ENCODE assay signal across 19 mouse cellular contexts in the genomic region with DNA sequence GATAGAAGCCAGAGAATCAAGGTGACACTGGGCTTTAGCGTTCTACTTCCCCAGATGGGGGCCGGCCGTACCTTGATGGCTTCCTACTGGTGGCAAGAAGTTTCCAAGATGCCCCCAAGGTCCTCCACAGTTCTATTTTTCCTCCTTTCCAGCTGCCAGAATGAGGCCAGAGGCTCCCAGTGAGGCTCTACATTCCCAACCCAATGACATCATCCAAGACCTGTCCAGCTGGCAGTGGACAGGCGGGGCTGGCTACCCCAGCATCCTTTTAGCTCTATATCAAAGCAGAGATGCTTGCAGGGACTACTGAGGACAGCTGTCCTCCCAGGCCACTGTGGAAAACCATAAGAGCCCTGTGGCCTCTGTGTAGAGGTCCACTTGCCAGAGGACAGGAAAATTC. TPM values are rescaled to one million over a fixed set of nuclear protein-coding genes. Genes with fewer than 3 reads are reported as not detected.
DNase-seq lines count a peak whose midpoint lies in the region; ATAC-seq and TF ChIP-seq lines count a peak whose summit lies in the region.
"Had no signal": no experiment of that assay in that cellular context is flagged by ENCODE, and none has a peak within 500 bp of the region (broad histone marks: within the 10 kb centered on the region; RNA-seq: fewer than 3 reads in every experiment).

No protein-coding gene starts in this region.

- H3K27me3 ChIP-seq in heart, embryonic 12.5 days (replicated peaks): no peaks in the 10 kb centered on the region
- H3K27me3 ChIP-seq in stomach, postnatal 0 days (ENCODE audit: control insufficient read depth, insufficient read depth, low read length): no peaks in the 10 kb centered on the region
- H3K27me3 ChIP-seq: forebrain, embryonic 15.5 days; neural tube, embryonic 13.5 days had no signal

- intact Hi-C loops in heart, postnatal 10 days (cut with DNase I): no loop called here
- intact Hi-C loops in gastrocnemius, postnatal 36 days (cut with DNase I): no loop called here
- intact Hi-C loops in left cerebral cortex, postnatal 25 days (cut with DNase I): no loop called here

- H3K27ac ChIP-seq in heart, embryonic 12.5 days (ENCODE audit: poor library complexity, severe bottlenecking): no peak overlapping the region
- H3K27ac ChIP-seq in stomach, postnatal 0 days (replicated peaks): 0 out of 2 replicates have a peak overlapping the region, but pooled peaks have one; percentile 40
- H3K27ac ChIP-seq: forebrain, embryonic 15.5 days; hindbrain, postnatal 0 days; left cerebral cortex, adult 2 months; neural tube, embryonic 13.5 days had no signal

- ATAC-seq in heart, embryonic 12.5 days (ENCODE audit: insufficient number of reproducible peaks, low FRiP score): no peak
- no peak for ATAC-seq in stomach, postnatal 0 days (ENCODE audit: low FRiP score, low TSS enrichment)
- ATAC-seq: forebrain, embryonic 15.5 days; hindbrain, postnatal 0 days had no signal

- no peak for TF ChIP-seq CTCF in stomach, postnatal 0 days (IDR thresholded peaks at IDR 0.05; ENCODE audit: low read depth)

- H3K4me1 ChIP-seq in heart, embryonic 12.5 days (replicated peaks): peaks cover 28% of the 10 kb centered on the region
- peaks cover 4% of the 10 kb centered on the region; the same call in 1 of the 2 replicates for H3K4me1 ChIP-seq in stomach, postnatal 0 days (replicated peaks; ENCODE audit: control insufficient read depth, insufficient read depth)
- H3K4me1 ChIP-seq: forebrain, embryonic 15.5 days; neural tube, embryonic 13.5 days had no signal

- no peak overlapping the region for H3K4me2 ChIP-seq in heart, embryonic 12.5 days
- H3K4me2 ChIP-seq in stomach, postnatal 0 days (replicated peaks; ENCODE audit: low read depth): no peak overlapping the region
- H3K4me2 ChIP-seq: forebrain, embryonic 15.5 days; lung, embryonic 14.5 days; neural tube, embryonic 13.5 days had no signal

- TF ChIP-seq EP300 in stomach, postnatal 0 days (optimal IDR thresholded peaks at IDR 0.05): no peak

- no peaks in the 10 kb centered on the region for H3K9me3 ChIP-seq in heart, embryonic 12.5 days (replicated peaks)
- H3K9me3 ChIP-seq in stomach, postnatal 0 days (ENCODE audit: control insufficient read depth, low read length): no peaks in the 10 kb centered on the region
- H3K9me3 ChIP-seq: forebrain, embryonic 15.5 days; neural tube, embryonic 13.5 days had no signal

- no peak overlapping the region for H3K9ac ChIP-seq in heart, embryonic 12.5 days
- H3K9ac ChIP-seq in stomach, postnatal 0 days (ENCODE audit: low read length): no peak overlapping the region
- H3K9ac ChIP-seq: forebrain, embryonic 15.5 days; lung, embryonic 14.5 days; neural tube, embryonic 13.5 days had no signal

- H3K4me3 ChIP-seq in heart, embryonic 12.5 days: no peak overlapping the region
- H3K4me3 ChIP-seq in stomach, postnatal 0 days (ENCODE audit: low read depth, low read length): no peak overlapping the region
- H3K4me3 ChIP-seq: forebrain, embryonic 15.5 days; left cerebral cortex, adult 2 months; neural tube, embryonic 13.5 days had no signal

- DNase-seq in heart, postnatal 10 days: peak; percentile 54 to 63
- DNase-seq in urinary bladder, postnatal 10 days (ENCODE audit: low spot score): peak; percentile 6
- DNase-seq in urinary bladder, adult 2 months (ENCODE audit: low spot score): no peak
- DNase-seq in gastrocnemius, postnatal 36 days: peak; percentile 48 to 53
- no peak for DNase-seq in stomach, postnatal 0 days (ENCODE audit: low spot score)
- DNase-seq in layer of hippocampus, adult 9-10 months (ENCODE audit: low spot score): no peak
- DNase-seq in left cerebral cortex, postnatal 25 days (ENCODE audit: low spot score in 2 of 2): no peak
- DNase-seq: adrenal gland, postnatal 25 days; cerebellum, adult 8-10 months; kidney, adult 9 months; lung, embryonic 14.5 days; retina, postnatal 1 day; thymus, postnatal 36 days had no signal

- WGBS in heart, embryonic 12.5 days: 78% methylated on average over 4 of the region's 4 CpGs
- WGBS in stomach, postnatal 0 days: 83% methylated on average over 4 of the region's 4 CpGs

- no peaks in the 10 kb centered on the region for H3K36me3 ChIP-seq in heart, embryonic 12.5 days
- no peaks in the 10 kb centered on the region for H3K36me3 ChIP-seq in stomach, postnatal 0 days (ENCODE audit: control insufficient read depth, insufficient read depth, low read length)
- H3K36me3 ChIP-seq: forebrain, embryonic 15.5 days; G1E; neural tube, embryonic 13.5 days had no signal

RNA-seq across cellular contexts. Expression of gene Stx16, which starts 53.8 kb away (rescaled TPM):
- total RNA-seq in heart, postnatal 10 days (2021): 10 to 100 TPM; 35.3 to 38.7 TPM
- 10.5 and 11.2 TPM in 2 replicates for polyA plus RNA-seq in heart, embryonic 12.5 days (2016; fragmentation: Nextera tagmentation; extraction: Ambion mirVana)
- 50.6 and 51.9 TPM in 2 replicates for polyA plus RNA-seq in urinary bladder, adult 2 months (2012; rRNA removed)
- total RNA-seq in gastrocnemius, postnatal 36 days (2021): 10 to 100 TPM; 17.5 to 17.8 TPM
- 3.6 and 4.1 TPM in 2 replicates for polyA plus RNA-seq in stomach, postnatal 0 days (2015; fragmentation: Nextera tagmentation; extraction: Ambion mirVana)
- total RNA-seq in left cerebral cortex, postnatal 25 days (2021): 10 to 100 TPM; 49.5 to 56.1 TPM

Comparison
In these comparisons a context has a peak if more than half of its experiments do, and no peak if none do; other contexts are left out.
1. DNase-seq: peak in heart, postnatal 10 days (2 of 2), urinary bladder, postnatal 10 days (single experiment) and gastrocnemius, postnatal 36 days (2 of 2); none in urinary bladder, adult 2 months (single experiment), stomach, postnatal 0 days (single experiment), layer of hippocampus, adult 9-10 months (single experiment) and left cerebral cortex, postnatal 25 days (0 of 2).